Mouse (Mus musculus): ENCODE measurements around the gene Zfp366. TPM values are rescaled to one million over a fixed set of nuclear protein-coding genes. Genes with fewer than 3 reads are reported as not detected.

The Zfp366 gene
- polyA plus RNA-seq, 1 experiment, result 2.8 TPM

DNA sequence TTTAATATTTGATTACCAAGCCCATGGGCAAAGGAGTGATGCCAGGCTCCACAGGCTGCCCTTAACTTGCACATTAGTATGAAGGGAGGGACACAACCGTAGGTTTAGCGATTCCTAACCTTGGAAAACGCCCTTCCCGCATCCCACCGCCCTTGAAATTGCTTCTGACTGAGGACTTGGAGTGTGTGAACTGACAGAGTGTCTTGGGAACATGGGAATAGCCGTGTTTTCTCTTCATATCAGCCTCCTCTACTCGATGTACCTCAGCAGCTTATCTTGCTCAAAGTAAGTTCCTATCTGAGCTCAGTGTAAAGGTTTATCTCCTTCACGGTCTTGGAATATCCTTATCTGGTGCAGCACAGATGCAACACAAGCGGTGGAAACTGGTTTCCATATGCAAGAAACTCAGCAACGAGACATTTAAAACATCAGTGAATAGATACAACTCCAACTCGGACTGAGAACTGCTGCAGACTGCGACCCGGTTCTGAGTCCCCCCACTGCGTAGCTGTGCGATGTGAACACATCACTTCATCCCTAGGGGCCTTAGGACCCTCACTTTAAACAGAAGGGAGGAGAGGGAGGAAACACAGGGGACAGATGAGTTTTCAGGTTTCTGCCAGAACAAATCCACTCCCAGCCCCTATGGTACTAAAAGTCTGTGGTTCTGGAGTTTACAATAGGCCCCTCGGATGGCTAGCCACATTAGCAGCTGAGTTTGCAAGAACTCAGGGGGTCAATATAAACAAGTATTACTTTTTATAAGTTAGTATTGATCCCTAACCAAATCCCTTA, 43.0 kb downstream of the Zfp366 start:
- H3K4me3 ChIP-seq (ENCODE audit: insufficient read depth, low read depth, low read length), result no peak overlapping the region
- H3K4me1 ChIP-seq (ENCODE audit: control insufficient read depth, insufficient read depth, insufficient read length, low read length), result peaks cover 41% of the 10 kb centered on the region
- peak overlapping the region; percentile 81 for H3K27ac ChIP-seq (replicated peaks; ENCODE audit: low read depth, low read length)

DNA sequence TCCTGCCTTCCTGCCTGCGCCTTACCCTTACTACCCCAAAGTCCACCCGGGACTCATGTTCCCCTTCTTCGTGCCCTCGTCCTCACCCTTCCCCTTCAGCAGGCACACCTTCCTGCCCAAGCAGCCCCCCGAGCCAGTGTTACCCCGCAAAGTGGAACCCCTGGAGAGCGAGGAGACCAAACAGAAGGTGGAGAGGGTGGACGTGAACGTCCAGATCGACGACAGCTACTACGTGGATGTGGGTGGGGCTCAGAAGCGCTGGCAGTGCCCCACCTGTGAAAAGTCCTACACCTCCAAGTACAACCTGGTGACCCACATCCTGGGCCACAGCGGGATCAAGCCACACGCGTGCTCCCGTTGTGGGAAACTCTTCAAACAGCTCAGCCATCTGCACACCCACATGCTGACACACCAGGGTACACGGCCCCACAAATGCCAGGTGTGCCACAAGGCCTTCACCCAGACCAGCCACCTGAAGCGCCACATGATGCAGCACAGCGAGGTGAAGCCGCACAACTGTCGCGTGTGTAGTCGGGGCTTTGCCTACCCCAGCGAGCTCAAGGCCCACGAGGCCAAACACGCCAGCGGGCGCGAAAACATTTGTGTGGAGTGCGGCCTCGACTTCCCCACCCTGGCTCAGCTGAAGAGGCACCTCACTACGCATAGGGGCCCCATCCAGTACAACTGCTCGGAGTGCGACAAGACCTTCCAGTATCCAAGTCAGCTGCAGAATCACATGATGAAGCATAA, 44.4 kb downstream of the Zfp366 start:
- H3K27ac ChIP-seq (replicated peaks; ENCODE audit: low read depth, low read length), result peak overlapping the region; percentile 93
- peaks cover 41% of the 10 kb centered on the region for H3K4me1 ChIP-seq (ENCODE audit: control insufficient read depth, insufficient read depth, insufficient read length, low read length)

DNA sequence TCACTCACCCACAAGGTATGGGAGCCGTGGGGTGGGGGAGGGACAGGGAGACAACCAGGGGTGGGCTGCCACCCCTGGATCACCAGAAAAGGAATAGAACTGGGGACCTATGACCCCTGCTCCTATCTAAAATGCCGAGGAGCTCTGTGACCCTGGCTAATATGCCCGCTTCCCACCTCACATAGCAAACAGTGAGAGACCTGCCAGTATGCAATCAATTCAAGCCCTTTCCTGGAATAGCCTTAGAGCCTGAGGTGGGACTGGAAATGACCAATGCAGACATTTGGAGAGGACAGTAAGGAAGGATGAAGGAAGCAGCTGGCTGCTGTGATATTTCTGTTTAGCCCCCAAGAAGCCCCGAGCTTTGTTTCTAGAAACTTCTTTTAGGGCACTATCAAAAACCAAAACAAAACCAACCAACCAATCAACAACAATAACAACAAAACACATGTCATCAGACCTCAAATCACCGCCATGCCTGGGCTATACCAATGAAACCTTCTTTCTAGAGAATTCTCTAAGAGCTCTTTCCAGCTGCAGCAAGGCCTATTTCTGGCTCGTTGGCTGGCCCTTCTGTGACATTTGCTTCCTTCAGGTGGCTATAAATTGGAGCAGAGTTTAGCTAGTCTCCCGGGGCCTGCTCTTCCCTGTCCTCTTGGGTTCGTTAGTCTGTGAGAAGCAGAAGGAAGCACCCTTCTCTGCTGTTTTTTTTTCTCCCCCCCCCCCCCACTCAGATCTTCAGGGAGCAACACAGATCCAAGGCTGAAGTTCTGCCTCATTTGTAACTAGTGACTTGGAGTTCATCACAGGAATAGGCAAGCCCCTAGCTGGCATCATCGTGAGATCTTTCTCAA, 45.2 kb downstream of the Zfp366 start:
- peak overlapping the region; percentile 93 for H3K27ac ChIP-seq (replicated peaks; ENCODE audit: low read depth, low read length)
- H3K4me1 ChIP-seq (ENCODE audit: control insufficient read depth, insufficient read depth, insufficient read length, low read length), result peaks cover 42% of the 10 kb centered on the region

More for the DNA sequence above, 44.4 kb downstream of the Zfp366 start:
- no peak overlapping the region for H3K4me3 ChIP-seq (ENCODE audit: insufficient read depth, low read depth, low read length)

GRCm38 (mm10) chr13:99230495-99230868, 45.9 kb downstream of the Zfp366 start:
- Histone ChIP-seq H3K27ac (replicated peaks; ENCODE audit: low read depth, low read length) (peak overlapping the region; percentile 93), H3K4me1 (ENCODE audit: control insufficient read depth, insufficient read depth, insufficient read length, low read length) (peaks cover 38% of the 10 kb centered on the region), H3K4me3 (ENCODE audit: insufficient read depth, low read depth, low read length) (no peak overlapping the region)

More for the DNA sequence above, 45.2 kb downstream of the Zfp366 start:
- H3K4me3 ChIP-seq (ENCODE audit: insufficient read depth, low read depth, low read length), result no peak overlapping the region

DNA sequence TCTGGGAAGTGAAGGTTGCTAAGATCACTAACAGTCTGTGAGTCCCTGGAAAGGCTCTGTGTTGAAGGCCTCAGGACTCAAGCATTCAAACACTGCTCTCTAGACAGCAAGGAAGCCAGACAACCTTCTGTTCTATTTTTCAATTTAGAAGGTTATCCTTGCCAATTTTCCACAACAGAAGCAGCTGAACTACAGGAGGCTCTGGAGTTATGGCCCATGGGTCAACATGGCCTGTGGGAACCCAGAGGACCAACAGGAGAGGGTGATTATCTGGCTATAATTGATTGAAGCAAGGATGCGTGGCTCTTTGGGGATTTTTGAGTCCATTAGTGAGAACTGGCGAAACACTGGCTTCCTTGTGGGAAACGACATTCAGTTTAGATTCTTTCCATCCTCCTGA, 48.7 kb downstream of the Zfp366 start:
- peaks cover 52% of the 10 kb centered on the region for H3K4me1 ChIP-seq (ENCODE audit: control insufficient read depth, insufficient read depth, insufficient read length, low read length)
- no peak overlapping the region for H3K4me3 ChIP-seq (ENCODE audit: insufficient read depth, low read depth, low read length)
- peak overlapping the region; percentile 61 for H3K27ac ChIP-seq (replicated peaks; ENCODE audit: low read depth, low read length)

DNA sequence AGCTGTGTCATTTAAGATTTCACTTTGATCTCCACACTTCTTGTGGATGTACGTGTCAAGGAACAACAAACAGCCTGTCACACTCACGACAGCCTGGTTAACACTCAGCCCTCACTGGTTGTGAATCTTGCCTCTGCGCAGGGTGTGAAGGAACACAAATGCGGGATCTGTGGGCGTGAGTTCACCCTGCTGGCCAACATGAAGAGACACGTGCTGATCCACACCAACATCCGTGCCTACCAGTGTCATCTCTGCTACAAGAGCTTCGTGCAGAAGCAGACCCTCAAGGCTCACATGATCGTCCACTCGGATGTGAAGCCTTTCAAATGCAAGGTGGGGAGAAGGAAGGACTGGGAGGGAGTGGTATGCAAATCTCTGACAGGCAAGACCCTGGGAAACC, 49.3 kb downstream of the Zfp366 start:
- Histone ChIP-seq H3K27ac (replicated peaks; ENCODE audit: low read depth, low read length) (peak overlapping the region; percentile 69), H3K4me1 (ENCODE audit: control insufficient read depth, insufficient read depth, insufficient read length, low read length) (peaks cover 51% of the 10 kb centered on the region)

DNA sequence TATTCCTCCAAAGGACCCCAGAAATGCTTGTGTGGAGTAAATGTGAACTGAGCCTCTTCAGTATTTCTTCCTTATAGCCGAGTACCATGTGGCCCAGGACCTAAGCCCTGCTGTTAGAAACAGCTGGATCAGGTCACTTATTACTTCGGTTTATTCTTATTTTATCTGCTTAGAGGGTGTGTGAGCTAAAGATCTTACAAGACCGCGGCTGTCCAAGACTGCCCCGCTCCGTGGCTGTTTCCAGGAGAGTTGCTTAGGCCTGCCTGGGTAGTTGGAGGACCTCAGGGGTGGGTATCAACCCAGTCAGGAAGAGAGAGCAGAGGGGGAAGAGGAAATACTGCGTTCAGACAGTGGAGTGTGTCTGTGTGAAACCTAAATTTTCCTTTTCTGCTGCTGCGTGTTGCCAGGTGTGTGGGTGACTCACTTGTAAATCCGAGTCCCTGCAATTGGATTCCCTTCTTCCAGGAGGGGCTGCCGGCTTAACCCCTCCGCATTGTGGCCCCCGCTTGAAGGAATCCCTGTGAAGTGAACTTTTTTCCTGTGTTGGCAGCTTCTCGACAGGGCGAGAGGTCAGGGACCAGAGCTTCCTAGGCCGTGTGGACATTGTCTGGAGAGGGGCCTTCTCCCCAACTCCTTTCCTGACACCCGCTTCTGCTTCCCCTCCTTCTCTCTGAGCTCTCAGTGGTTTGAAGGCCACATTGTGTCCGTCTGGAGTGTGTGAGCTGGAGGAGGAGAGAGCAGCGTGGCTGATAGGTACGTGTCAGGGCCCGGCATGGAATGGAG, 51.0 kb downstream of the Zfp366 start:
- peaks cover 56% of the 10 kb centered on the region for H3K4me1 ChIP-seq (ENCODE audit: control insufficient read depth, insufficient read depth, insufficient read length, low read length)
- H3K4me3 ChIP-seq (ENCODE audit: insufficient read depth, low read depth, low read length), result no peak overlapping the region
- peak overlapping the region; percentile 100 for H3K27ac ChIP-seq (replicated peaks; ENCODE audit: low read depth, low read length)

More for the DNA sequence above, 49.3 kb downstream of the Zfp366 start:
- H3K4me3 ChIP-seq (ENCODE audit: insufficient read depth, low read depth, low read length), result no peak overlapping the region

DNA sequence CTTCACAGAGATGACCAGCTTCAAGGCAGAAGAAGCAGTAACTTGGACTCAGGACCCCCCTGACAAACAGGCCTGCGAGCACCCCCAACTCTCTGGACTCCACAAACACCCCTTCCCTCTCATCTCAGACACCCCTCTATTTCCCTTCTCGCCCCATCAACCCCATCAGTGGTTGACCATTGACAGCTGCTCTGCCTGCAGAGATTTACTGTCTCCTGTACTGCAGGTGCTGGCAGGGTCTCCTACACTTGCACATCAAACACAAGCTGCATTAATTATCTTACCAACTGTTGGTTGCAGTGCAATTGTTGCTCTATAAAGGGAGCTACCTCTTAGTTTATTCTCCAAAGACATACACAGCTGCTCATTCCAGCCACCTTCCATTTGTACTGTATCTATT, 51.6 kb downstream of the Zfp366 start:
- Histone ChIP-seq H3K27ac (replicated peaks; ENCODE audit: low read depth, low read length) (peak overlapping the region; percentile 100), H3K4me1 (ENCODE audit: control insufficient read depth, insufficient read depth, insufficient read length, low read length) (peaks cover 54% of the 10 kb centered on the region), H3K4me3 (ENCODE audit: insufficient read depth, low read depth, low read length) (no peak overlapping the region)

GRCm38 (mm10) chr13:99237122-99237521, 52.5 kb downstream of the Zfp366 start:
- H3K4me1 ChIP-seq (ENCODE audit: control insufficient read depth, insufficient read depth, insufficient read length, low read length), result peaks cover 54% of the 10 kb centered on the region
- H3K4me3 ChIP-seq (ENCODE audit: insufficient read depth, low read depth, low read length), result no peak overlapping the region
- H3K27ac ChIP-seq (replicated peaks; ENCODE audit: low read depth, low read length), result peak overlapping the region; percentile 100

DNA sequence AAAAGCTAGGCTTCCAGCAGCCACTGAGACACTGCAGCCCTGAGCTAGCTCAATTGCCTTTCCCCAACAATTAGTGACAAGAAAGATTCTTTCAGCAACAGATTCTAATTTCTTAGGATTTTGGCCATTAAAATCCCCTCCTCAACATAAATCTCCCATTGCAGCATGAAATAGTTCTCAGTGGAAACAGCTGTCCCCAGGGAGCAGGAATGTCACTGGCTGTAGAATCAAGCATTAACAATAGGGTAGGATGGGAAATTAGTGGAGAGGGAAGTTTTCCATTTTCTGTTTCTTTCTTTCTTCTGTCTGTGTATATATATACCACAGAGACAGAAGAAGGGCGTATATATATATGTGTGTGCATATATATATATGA, 53.2 kb downstream of the Zfp366 start:
- Histone ChIP-seq H3K4me1 (ENCODE audit: control insufficient read depth, insufficient read depth, insufficient read length, low read length) (peaks cover 53% of the 10 kb centered on the region), H3K27ac (replicated peaks; ENCODE audit: low read depth, low read length) (peak overlapping the region; percentile 100), H3K4me3 (ENCODE audit: insufficient read depth, low read depth, low read length) (no peak overlapping the region)

- peak overlapping the region; percentile 100 for H3K27ac ChIP-seq (replicated peaks; ENCODE audit: low read depth, low read length)
- peaks cover 47% of the 10 kb centered on the region for H3K4me1 ChIP-seq (ENCODE audit: control insufficient read depth, insufficient read depth, insufficient read length, low read length)
- no peak overlapping the region for H3K4me3 ChIP-seq (ENCODE audit: insufficient read depth, low read depth, low read length)
Measured at GRCm38 (mm10) chr13:99238217-99239160, 53.9 kb downstream of the Zfp366 start.

GRCm38 (mm10) chr13:99239161-99239530, 54.5 kb downstream of the Zfp366 start:
- Histone ChIP-seq H3K4me1 (ENCODE audit: control insufficient read depth, insufficient read depth, insufficient read length, low read length) (peaks cover 43% of the 10 kb centered on the region), H3K27ac (replicated peaks; ENCODE audit: low read depth, low read length) (peak overlapping the region; percentile 100), H3K4me3 (ENCODE audit: insufficient read depth, low read depth, low read length) (no peak overlapping the region)

DNA sequence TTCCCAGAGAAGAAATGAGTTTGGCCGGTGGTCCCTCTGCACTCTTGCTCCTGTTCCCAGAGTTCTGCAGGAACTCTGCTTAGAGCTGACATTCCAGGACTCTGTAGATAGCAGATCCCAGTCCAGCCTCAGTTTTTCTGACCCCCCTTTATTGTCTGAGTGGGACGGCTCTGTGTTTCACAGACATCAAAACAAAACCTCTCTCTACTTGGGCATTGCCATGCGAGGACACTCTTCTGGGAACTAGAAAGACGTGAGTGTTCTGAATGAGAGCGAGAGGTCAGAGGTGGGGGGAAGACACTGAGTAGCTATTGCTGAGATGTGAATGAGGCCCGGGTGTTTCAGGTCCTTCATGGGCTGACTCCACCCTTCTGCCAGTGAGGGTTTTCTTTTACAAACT, 55.1 kb downstream of the Zfp366 start:
- Histone ChIP-seq H3K4me3 (ENCODE audit: insufficient read depth, low read depth, low read length) (no peak overlapping the region), H3K4me1 (ENCODE audit: control insufficient read depth, insufficient read depth, insufficient read length, low read length) (peaks cover 40% of the 10 kb centered on the region), H3K27ac (replicated peaks; ENCODE audit: low read depth, low read length) (peak overlapping the region; percentile 100)

DNA sequence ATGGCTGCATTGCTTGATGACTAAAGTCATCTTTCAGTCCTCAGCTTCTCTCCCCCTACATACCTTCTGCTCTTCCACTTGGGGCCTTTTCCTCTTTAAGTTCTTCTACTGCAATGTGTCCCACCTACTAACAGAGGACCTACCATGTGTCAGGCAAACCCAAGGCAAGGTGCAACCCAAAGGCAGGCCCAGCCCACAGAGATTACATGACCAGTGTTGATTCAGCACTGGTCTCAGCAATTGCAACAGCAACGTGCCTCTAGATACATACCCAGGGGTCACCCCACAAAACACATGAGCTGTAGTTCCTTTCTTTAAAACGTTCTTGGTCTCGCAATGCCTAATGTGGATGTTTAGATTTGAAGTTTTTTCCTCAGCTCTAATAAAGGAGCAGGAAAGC, 57.4 kb downstream of the Zfp366 start:
- H3K27ac ChIP-seq (replicated peaks; ENCODE audit: low read depth, low read length), result no peak overlapping the region
- no peak overlapping the region for H3K4me3 ChIP-seq (ENCODE audit: insufficient read depth, low read depth, low read length)
- H3K4me1 ChIP-seq (ENCODE audit: control insufficient read depth, insufficient read depth, insufficient read length, low read length), result peaks cover 24% of the 10 kb centered on the region

All from brown adipose tissue, adult 24 weeks (tissue).